ENCODE assay signal across 19 mouse cellular contexts in the genomic region with DNA sequence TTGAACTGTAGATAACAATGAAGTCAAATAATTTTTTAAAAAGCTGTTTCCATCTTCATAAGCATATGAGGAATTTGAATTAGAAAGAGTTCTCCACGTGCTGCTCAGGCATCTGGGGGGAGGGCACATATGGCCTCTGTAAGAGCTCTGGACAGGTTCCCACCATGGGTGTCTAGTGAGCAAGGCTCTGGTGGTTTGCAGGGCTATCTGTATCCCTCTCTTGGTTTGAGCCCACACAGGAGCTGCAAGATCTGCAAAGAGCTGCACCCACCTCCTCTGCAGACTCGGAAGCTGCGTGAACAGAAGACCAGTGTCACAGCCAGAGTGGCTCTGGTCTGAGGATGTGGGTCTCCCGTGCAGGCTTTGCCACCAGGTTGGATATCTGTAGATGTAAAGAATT.
DNase-seq lines count a peak whose midpoint lies in the region; ATAC-seq and TF ChIP-seq lines count a peak whose summit lies in the region.
"Had no signal": no experiment of that assay in that cellular context is flagged by ENCODE, and none has a peak within 500 bp of the region (broad histone marks: within the 10 kb centered on the region; RNA-seq: fewer than 3 reads in every experiment).

No protein-coding gene starts in this region.

- 73% methylated on average over 4 of the region's 4 CpGs for WGBS in forebrain, embryonic 10.5 days
- 31% methylated on average over 4 of the region's 4 CpGs for WGBS in forebrain, embryonic 15.5 days
- 50% methylated on average over 4 of the region's 4 CpGs for WGBS in hindbrain, postnatal 0 days
- WGBS in limb, embryonic 10.5 days, result 87% methylated on average over 4 of the region's 4 CpGs

- no peak for DNase-seq in left cerebral cortex, adult 2 months (ENCODE audit: extremely low spot score in 1 of 2, low spot score in 2 of 2)
- DNase-seq in left cerebral cortex, postnatal 10 days (ENCODE audit: extremely low spot score in 1 of 2, low spot score in 2 of 2), result no peak
- no peak for DNase-seq in forebrain, embryonic 10.5 days (ENCODE audit: extremely low spot score, low spot score)
- DNase-seq in hindbrain, postnatal 0 days (ENCODE audit: low spot score), result no peak
- no peak for DNase-seq in limb, embryonic 10.5 days (ENCODE audit: low spot score)
- no peak for DNase-seq in Muller cell, postnatal 12 days (ENCODE audit: inconsistent ontology term)
- DNase-seq: cerebellum, adult 18-20 months; gastrocnemius, postnatal 36 days; heart, postnatal 4 days; kidney, adult 8-10 months; thymus, postnatal 25 days had no signal

- H3K4me2 ChIP-seq in forebrain, embryonic 15.5 days (replicated peaks), result no peak overlapping the region
- no peak overlapping the region for H3K4me2 ChIP-seq in hindbrain, postnatal 0 days (ENCODE audit: low read depth, low read length)
- H3K4me2 ChIP-seq: embryonic facial prominence, embryonic 13.5 days; heart, embryonic 12.5 days; limb, embryonic 13.5 days had no signal

- no peaks in the 10 kb centered on the region for H3K36me3 ChIP-seq in forebrain, embryonic 10.5 days (replicated peaks)
- no peaks in the 10 kb centered on the region for H3K36me3 ChIP-seq in forebrain, embryonic 15.5 days
- no peaks in the 10 kb centered on the region for H3K36me3 ChIP-seq in hindbrain, postnatal 0 days (ENCODE audit: insufficient read depth, low read length)
- no peaks in the 10 kb centered on the region for H3K36me3 ChIP-seq in limb, embryonic 10.5 days
- H3K36me3 ChIP-seq: embryonic facial prominence, embryonic 13.5 days; heart, embryonic 12.5 days; limb, embryonic 13.5 days had no signal

- ATAC-seq in forebrain, embryonic 15.5 days (replicated peaks), result 0 out of 2 replicates have a peak, but pooled peaks have one; percentile 26
- no peak for ATAC-seq in hindbrain, postnatal 0 days
- no peak for ATAC-seq in activated CD4-positive, CD25-positive, alpha-beta regulatory T cell, adult 4 months

- H3K27me3 ChIP-seq in forebrain, embryonic 10.5 days (ENCODE audit: poor library complexity, severe bottlenecking), result no peaks in the 10 kb centered on the region
- no peaks in the 10 kb centered on the region for H3K27me3 ChIP-seq in forebrain, embryonic 15.5 days
- no peaks in the 10 kb centered on the region for H3K27me3 ChIP-seq in hindbrain, postnatal 0 days (ENCODE audit: insufficient read depth, low read length)
- H3K27me3 ChIP-seq in limb, embryonic 10.5 days (ENCODE audit: low read depth, poor library complexity, severe bottlenecking), result no peaks in the 10 kb centered on the region
- H3K27me3 ChIP-seq: embryonic facial prominence, embryonic 13.5 days; heart, embryonic 12.5 days; limb, embryonic 13.5 days had no signal

- intact Hi-C loops in left cerebral cortex, adult 2 months (cut with DNase I), result loop anchor here (5.0 kb wide), 2 partner anchors 128 to 147 kb away; no protein-coding TSS in a partner anchor
- intact Hi-C loops in left cerebral cortex, postnatal 10 days (cut with DNase I), result no loop called here

- H3K9me3 ChIP-seq in forebrain, embryonic 10.5 days, result no peaks in the 10 kb centered on the region
- H3K9me3 ChIP-seq in forebrain, embryonic 15.5 days, result no peaks in the 10 kb centered on the region
- H3K9me3 ChIP-seq in hindbrain, postnatal 0 days (ENCODE audit: low read length), result no peaks in the 10 kb centered on the region
- no peaks in the 10 kb centered on the region for H3K9me3 ChIP-seq in limb, embryonic 10.5 days (replicated peaks)
- H3K9me3 ChIP-seq: embryonic facial prominence, embryonic 13.5 days; heart, embryonic 12.5 days; limb, embryonic 13.5 days had no signal

- H3K4me3 ChIP-seq in left cerebral cortex, adult 2 months, result no peak overlapping the region
- H3K4me3 ChIP-seq in forebrain, embryonic 10.5 days, result no peak overlapping the region
- H3K4me3 ChIP-seq in forebrain, embryonic 15.5 days, result no peak overlapping the region
- no peak overlapping the region for H3K4me3 ChIP-seq in hindbrain, postnatal 0 days (ENCODE audit: low read length)
- no peak overlapping the region for H3K4me3 ChIP-seq in limb, embryonic 10.5 days
- H3K4me3 ChIP-seq: embryonic facial prominence, embryonic 13.5 days; heart, embryonic 12.5 days; limb, embryonic 13.5 days; myocyte had no signal

- peaks cover 28% of the 10 kb centered on the region for H3K4me1 ChIP-seq in forebrain, embryonic 10.5 days
- peaks cover 24% of the 10 kb centered on the region for H3K4me1 ChIP-seq in forebrain, embryonic 15.5 days
- H3K4me1 ChIP-seq in hindbrain, postnatal 0 days (ENCODE audit: insufficient read depth, low read length), result peaks cover 19% of the 10 kb centered on the region
- peaks cover 5% of the 10 kb centered on the region; the same call in 1 of the 2 replicates for H3K4me1 ChIP-seq in limb, embryonic 10.5 days
- H3K4me1 ChIP-seq: heart, embryonic 12.5 days had no signal

- peak overlapping the region; percentile 80 for H3K27ac ChIP-seq in left cerebral cortex, adult 2 months
- H3K27ac ChIP-seq in forebrain, embryonic 10.5 days, result peak overlapping the region; percentile 69
- H3K27ac ChIP-seq in forebrain, embryonic 15.5 days (replicated peaks), result peak overlapping the region; percentile 63
- peak overlapping the region; percentile 45; the same call in 1 of the 2 replicates for H3K27ac ChIP-seq in hindbrain, postnatal 0 days
- H3K27ac ChIP-seq in limb, embryonic 10.5 days, result no peak overlapping the region
- H3K27ac ChIP-seq: embryonic facial prominence, embryonic 13.5 days; limb, embryonic 13.5 days; macrophage; stomach, postnatal 0 days had no signal

- no peak for TF ChIP-seq CTCF in left cerebral cortex, adult 2 months (IDR thresholded peaks at IDR 0.05)
- TF ChIP-seq CTCF in hindbrain, postnatal 0 days (IDR thresholded peaks at IDR 0.05; ENCODE audit: low read depth), result no peak

- no peak overlapping the region for H3K9ac ChIP-seq in forebrain, embryonic 15.5 days (replicated peaks)
- H3K9ac ChIP-seq in hindbrain, postnatal 0 days (replicated peaks; ENCODE audit: low read length), result 0 out of 2 replicates have a peak overlapping the region, but pooled peaks have one; percentile 17
- H3K9ac ChIP-seq: embryonic facial prominence, embryonic 13.5 days; heart, embryonic 12.5 days; limb, embryonic 13.5 days had no signal
